Mouse (Mus musculus) c-Kit-positive CD71-positive TER-119-positive erythroid progenitor cells, embryonic 14.5 days (primary cell): ENCODE data around the gene Srd5a3.
"Not testable (repeated sequence)": the region's sequence is repeated elsewhere in the genome, so short reads cannot be mapped to it uniquely, and the experiment has no call there.

Experiments
- DNase-seq: peaks from one replicate; pipeline ENCODE4 v3.0.0-alpha.2; 2013; ENCODE audit warnings: low spot score

Gene Srd5a3

GRCm38 (mm10) chr5:76139808-76140729, at the start of gene Srd5a3:
TSS of gene Srd5a3 (plus strand) at chr5:76140271.
- DNase-seq: peak; percentile 91

GRCm38 (mm10) chr5:76103809-76104208, 36.3 kb upstream of the Srd5a3 start:
- DNase-seq: not testable (repeated sequence)

GRCm38 (mm10) chr5:76107306-76107705, 32.8 kb upstream of the Srd5a3 start:
- DNase-seq: no peak

GRCm38 (mm10) chr5:76108496-76108895, 31.6 kb upstream of the Srd5a3 start:
- no peak for DNase-seq

GRCm38 (mm10) chr5:76111173-76111572, 28.9 kb upstream of the Srd5a3 start:
- DNase-seq: no peak

- no peak for DNase-seq
Observed at GRCm38 (mm10) chr5:76112016-76112415, 28.1 kb upstream of the Srd5a3 start.

GRCm38 (mm10) chr5:76115436-76116041, 24.5 kb upstream of the Srd5a3 start:
- no peak for DNase-seq

GRCm38 (mm10) chr5:76118441-76118840, 21.6 kb upstream of the Srd5a3 start:
- peak; percentile 51 for DNase-seq

- DNase-seq: no peak
Observed at GRCm38 (mm10) chr5:76120634-76121033, 19.4 kb upstream of the Srd5a3 start.

- DNase-seq: no peak
Observed at GRCm38 (mm10) chr5:76127584-76128316, 12.3 kb upstream of the Srd5a3 start.

- DNase-seq: no peak
Observed at GRCm38 (mm10) chr5:76130292-76130691, 9.8 kb upstream of the Srd5a3 start.

- no peak for DNase-seq
Observed at GRCm38 (mm10) chr5:76131990-76132389, 8.1 kb upstream of the Srd5a3 start.

- DNase-seq: no peak
Observed at GRCm38 (mm10) chr5:76135644-76136043, 4.4 kb upstream of the Srd5a3 start.

- DNase-seq: no peak
Observed at GRCm38 (mm10) chr5:76136271-76136670, 3.8 kb upstream of the Srd5a3 start.

- DNase-seq: peak; percentile 47
Observed at GRCm38 (mm10) chr5:76137586-76137985, 2.5 kb upstream of the Srd5a3 start.

GRCm38 (mm10) chr5:76138071-76138470, 2.0 kb upstream of the Srd5a3 start:
- DNase-seq: peak; percentile 85

- peak; percentile 83 for DNase-seq
Observed at GRCm38 (mm10) chr5:76138512-76138911, 1.6 kb upstream of the Srd5a3 start.

- peak; percentile 44 for DNase-seq
Observed at GRCm38 (mm10) chr5:76139171-76139671, 850 bp upstream of the Srd5a3 start.

- no peak for DNase-seq
Observed at GRCm38 (mm10) chr5:76140730-76141066, 627 bp downstream of the Srd5a3 start.

- no peak for DNase-seq
Observed at GRCm38 (mm10) chr5:76143356-76143755, 3.3 kb downstream of the Srd5a3 start.

- peak; percentile 28 for DNase-seq
Observed at GRCm38 (mm10) chr5:76146401-76146800, 6.3 kb downstream of the Srd5a3 start.

- DNase-seq: no peak
Observed at GRCm38 (mm10) chr5:76149436-76149835, 9.4 kb downstream of the Srd5a3 start.
